In the genomic region with DNA sequence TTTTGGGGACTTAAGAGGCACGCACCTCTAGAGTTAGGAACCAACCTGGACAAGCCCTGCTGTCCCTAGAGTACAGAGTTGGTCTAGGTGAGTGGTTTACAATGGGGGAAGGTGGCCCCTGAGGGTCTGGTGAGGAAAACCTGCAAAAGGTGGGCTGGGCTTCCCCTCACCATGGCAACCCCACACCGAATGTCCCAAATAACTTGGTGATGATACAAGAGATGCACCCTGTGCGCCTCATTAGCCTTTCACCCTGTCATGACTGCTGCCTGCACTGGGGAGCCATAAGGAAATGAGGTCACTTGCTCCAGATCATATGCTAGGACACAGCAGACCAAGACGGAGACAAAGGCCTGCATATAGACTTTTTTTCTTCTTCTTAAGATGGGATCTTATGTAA, we compare ENCODE assay signal across 20 mouse cellular contexts.
"Had no signal": no experiment of that assay in that cellular context is flagged by ENCODE, and none has a peak within 500 bp of the region (broad histone marks: within the 10 kb centered on the region; RNA-seq: fewer than 3 reads in every experiment).

No protein-coding gene starts in this region.

- H3K4me1 ChIP-seq: intestine, embryonic 15.5 days; megakaryocyte, embryonic 14.5 days; midbrain, embryonic 10.5 days; midbrain, embryonic 13.5 days had no signal

- H3K36me3 ChIP-seq: intestine, embryonic 15.5 days; kidney, embryonic 15.5 days; limb, embryonic 12.5 days; midbrain, embryonic 10.5 days; midbrain, embryonic 13.5 days had no signal

- ATAC-seq: intestine, embryonic 15.5 days; lung, postnatal 0 days; midbrain, embryonic 13.5 days; midbrain, embryonic 16.5 days had no signal

- H3K27me3 ChIP-seq: intestine, embryonic 15.5 days; midbrain, embryonic 13.5 days had no signal

- H3K4me3 ChIP-seq: intestine, embryonic 15.5 days; kidney, embryonic 15.5 days; left cerebral cortex, adult 2 months; limb, embryonic 12.5 days; midbrain, embryonic 10.5 days; midbrain, embryonic 13.5 days had no signal

- H3K9ac ChIP-seq: intestine, embryonic 15.5 days; kidney, embryonic 15.5 days; limb, embryonic 12.5 days; lung, embryonic 14.5 days; midbrain, embryonic 13.5 days had no signal

- H3K27ac ChIP-seq: intestine, embryonic 15.5 days; kidney, embryonic 15.5 days; left cerebral cortex, adult 2 months; limb, embryonic 12.5 days; midbrain, embryonic 10.5 days; midbrain, embryonic 13.5 days; stomach, postnatal 0 days had no signal

- H3K4me2 ChIP-seq: intestine, embryonic 15.5 days; kidney, embryonic 15.5 days; limb, embryonic 12.5 days; lung, embryonic 14.5 days; midbrain, embryonic 13.5 days had no signal

- DNase-seq: kidney, adult 11 months; kidney, adult 8-10 months; kidney, postnatal 10 days; kidney, postnatal 36 days; layer of hippocampus, postnatal 36 days; lung, embryonic 14.5 days; right cerebral cortex, postnatal 25 days; thymus, adult 2 months; thymus, postnatal 14 days; thymus, postnatal 4 days had no signal

- H3K9me3 ChIP-seq: intestine, embryonic 15.5 days; kidney, embryonic 15.5 days; limb, embryonic 12.5 days; megakaryocyte, embryonic 14.5 days; midbrain, embryonic 10.5 days; midbrain, embryonic 13.5 days had no signal
